Mouse (Mus musculus) gastrocnemius, postnatal 25 days (tissue): ENCODE data around the gene Specc1. TPM values are rescaled to one million over a fixed set of nuclear protein-coding genes. Genes with fewer than 3 reads are reported as not detected.
A peak's percentile ranks its signal among the peaks of the same experiment; 100 is the strongest.

Experiments
- DNase-seq: peaks from one replicate; pipeline ENCODE4 v3.0.0; 2022
- total RNA-seq, 2 experiments: library from RNA; stranded (reverse); gene quantifications; 1 replicate in 1 of 2; 2 replicates in 1 of 2; pipeline ENCODE4 v1.2.3; 2021

Specc1 gene
- total RNA-seq, 2 experiments from 2014 or later: 1.9 to 2.8 TPM

DNA sequence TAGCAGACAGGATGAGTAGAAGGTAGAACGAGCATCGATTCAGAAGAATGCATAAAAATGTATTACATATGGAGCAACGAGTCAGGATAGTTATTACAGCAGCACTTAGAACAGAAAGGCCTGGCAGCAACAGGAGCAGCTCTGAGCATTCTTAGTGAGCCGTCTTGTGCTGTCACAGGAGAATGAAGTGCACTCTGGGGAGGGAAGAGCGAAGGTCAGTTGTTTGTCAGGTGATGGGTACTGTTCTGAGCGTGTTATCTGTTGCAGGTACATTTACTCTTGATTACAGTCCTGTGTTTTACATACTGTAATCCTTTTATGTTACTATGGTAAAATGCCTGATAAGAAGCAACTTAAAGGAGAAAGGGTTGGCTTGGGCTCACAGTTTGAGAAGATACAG lies 224.2 kb downstream of the Specc1 start:
- DNase-seq: no peak

DNA sequence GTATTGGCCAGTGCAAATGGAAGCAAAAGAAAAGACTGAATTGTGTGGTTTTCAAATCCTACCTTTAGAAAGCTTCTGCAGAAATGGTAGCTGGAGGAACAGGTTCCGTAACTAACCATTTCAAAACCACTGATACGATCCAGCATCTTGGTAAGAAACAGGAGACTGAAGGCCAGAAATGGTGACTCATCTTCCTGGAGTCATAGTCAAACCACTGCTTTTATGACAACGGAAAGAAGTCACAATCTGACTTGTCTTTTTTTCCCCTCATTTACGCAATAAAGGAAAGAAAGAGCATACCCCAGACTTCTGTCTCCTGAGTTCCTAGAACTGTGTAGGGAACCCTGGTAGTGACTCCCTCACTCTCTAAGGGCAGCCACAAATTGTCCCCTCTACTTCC lies 228.3 kb downstream of the Specc1 start:
- DNase-seq: no peak

DNA sequence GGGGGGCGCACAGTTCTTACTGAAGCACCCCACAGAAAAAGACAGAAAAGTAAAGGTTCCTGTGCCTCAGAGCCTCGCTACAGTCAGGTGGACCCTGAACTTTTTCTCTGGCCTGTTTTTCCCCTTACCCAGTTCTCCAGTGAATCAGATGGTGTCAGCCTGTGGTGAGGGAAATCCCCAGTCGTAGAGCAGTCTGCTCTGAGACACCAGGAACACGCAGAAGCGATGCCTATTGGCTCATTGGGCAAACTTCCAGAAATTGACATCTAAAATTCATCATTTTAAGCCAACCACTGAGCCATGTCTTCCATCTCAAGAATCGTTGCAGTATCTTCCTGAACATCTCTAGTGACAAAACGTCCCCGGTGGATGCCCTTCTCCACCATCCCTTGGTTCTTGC lies 230.5 kb downstream of the Specc1 start:
- no peak for DNase-seq

DNA sequence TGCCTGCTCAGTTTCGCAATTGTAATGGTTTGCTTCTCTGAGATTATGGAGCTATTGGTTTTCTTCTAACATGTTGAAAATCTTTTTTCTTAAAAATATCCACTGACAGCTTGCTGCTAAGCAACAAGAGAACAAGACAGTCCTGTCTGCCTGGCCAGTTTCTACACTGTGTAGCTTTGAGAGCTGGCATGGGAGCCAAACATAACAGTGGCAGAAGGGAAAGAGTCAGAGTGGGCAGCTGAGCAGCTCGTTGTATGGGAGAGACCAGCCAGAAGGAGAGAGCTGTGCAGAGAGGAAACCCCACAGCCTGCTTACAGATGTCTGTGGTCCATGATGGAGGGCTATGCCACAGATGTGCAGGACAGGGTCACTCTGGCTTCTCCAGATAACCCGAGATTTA lies 235.5 kb downstream of the Specc1 start:
- DNase-seq: no peak

DNA sequence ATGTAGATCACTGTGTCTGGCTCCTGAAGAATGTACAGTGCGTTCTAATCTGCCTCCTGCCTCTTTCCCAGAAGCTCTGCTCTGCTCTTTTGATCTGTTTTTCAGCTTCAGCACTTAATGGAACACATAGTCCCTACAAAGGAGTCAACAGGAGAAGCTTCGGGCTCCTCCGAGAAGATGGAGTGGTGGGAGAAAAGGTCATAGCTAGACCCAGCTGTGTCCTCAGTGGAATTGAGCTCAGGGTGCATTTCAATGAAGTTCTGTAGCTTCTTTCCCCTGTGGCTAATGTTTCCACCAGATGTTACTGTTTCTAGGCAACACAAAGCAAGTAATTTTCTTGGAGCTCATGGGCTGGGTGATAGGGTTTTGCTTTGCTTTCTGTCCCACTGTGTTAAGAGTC lies 236.6 kb downstream of the Specc1 start:
- peak; percentile 11 for DNase-seq

DNA sequence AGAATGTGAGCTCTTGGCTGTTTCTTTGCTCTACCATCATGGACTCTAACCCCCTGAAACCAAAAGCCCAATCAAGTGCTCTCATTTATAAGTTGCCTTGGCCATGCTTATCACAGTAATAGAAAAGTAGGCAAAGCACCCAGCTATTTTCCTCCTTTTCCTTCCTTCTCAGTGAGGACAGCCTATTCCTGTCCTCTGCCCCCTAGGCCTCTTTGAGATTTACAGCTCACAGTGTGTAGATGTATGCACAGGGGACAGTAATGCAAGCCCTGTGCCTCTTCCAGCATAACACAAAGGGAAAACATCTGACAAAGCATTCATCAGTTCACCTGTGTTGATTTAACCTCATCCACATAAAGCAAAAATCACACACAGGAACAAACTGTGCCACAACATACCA lies 237.7 kb downstream of the Specc1 start:
- DNase-seq: no peak

DNA sequence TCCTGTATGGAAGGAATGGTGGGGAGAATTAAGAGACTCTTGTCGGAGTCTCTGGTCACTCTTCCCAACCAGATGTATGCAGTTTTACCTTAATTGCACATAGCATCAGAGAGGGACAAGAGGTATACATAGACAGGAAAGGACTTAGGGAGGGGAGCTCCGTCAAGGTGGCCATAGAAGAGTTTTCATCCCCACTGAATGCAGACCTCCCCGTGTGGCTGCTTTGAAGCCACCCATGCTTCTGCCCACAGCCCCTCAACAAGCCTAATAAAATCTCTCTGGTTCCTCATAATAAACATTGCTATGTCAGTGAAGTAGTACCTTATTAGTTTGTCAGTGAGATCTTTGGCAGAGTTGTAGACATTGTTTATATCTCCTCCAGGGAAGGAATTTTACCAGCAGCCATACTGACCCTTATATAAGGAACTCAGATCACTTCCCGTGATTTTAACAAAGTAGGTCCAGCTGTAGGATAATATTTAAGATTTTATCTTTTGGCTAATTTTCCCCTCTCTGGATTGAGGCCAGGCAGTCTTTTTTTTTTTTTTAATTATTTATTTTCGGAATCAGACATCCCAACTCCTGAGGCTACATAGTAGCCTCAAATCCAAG lies 244.4 kb downstream of the Specc1 start:
- DNase-seq: no peak

DNA sequence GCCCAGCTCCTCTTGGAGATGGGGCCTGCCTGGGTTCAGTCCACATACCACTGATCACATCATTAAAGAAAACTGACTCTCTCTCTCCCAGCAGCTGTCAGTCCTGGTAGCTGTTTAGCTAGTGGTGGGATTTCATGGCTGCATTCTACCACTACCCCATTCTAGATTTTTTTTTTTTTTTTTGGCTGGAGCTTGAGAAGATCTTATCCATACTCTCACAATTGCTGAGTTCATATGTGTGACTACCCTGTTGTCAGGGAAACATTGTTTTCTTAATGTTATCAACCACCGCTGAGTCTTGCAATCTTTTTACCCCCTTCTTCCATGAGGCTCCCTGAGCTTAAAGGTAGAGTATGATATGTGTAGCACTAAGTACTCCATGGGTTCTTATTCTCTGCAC lies 246.1 kb downstream of the Specc1 start:
- DNase-seq: no peak

DNA sequence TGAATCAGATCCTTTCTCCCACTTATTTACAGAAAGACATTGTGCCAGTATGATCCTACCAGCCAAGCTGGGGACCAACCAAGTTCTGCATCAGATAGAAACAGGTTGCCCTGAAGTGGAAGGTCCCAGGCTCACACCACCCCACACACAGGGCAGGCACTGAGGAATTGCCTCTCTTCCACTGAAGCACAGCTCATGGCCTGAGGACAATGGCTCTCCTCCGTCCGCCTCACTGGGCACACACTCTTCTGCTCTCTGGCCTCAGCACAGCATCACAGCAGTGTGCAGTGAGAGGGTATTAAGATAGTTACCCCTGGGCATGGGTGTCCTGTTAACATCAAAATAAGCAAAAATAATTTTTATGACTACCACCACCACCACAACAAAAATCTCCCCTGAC lies 252.5 kb downstream of the Specc1 start:
- DNase-seq: no peak

DNA sequence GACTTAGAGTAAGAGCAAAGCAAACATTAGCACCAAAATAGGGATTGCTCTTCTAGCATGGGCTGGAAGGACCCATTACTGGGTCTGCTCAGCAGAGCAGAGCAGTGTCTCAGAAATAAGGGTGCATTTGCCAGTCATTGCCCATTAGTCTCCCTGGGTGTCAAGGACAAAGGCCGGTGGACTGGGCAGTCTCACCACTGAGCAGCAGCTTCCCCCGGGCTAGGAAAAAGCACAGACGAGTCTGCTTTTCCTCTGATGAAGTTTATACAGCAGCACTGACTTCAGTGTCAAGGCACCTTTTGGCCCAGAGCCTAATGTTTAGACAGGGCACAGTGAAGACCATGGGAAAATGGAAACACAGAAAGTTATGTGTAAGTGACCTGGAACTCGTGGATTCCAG lies 253.3 kb downstream of the Specc1 start:
- DNase-seq: no peak

DNA sequence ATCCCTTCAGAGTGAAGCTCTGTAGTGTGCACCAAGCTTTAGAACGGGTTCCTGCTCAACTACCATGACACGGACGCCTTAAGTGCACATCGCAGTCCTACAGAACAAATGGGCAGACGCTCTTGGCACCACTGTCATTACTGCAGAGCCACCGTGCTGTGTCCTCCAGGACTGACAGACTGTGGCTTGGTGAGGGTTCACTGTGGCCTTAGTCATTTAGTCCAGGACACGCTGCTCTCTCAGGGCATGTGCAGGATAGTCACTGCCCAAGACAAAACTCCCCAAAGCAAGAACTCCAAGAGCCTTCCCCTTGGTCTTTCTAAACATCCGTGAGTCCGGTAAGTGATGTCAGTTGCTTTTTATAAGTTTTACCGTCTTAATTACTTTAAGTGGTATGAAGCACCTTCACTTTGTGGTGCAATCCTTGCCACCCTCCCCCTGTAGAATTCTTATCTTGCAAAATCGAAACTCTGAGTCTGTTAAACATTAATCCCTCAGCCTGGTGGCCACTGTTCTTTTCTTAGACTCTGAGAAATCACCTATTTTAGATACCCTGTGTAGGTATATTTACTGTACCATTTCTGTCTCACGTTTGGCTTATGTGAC lies 256.9 kb downstream of the Specc1 start:
- no peak for DNase-seq

DNA sequence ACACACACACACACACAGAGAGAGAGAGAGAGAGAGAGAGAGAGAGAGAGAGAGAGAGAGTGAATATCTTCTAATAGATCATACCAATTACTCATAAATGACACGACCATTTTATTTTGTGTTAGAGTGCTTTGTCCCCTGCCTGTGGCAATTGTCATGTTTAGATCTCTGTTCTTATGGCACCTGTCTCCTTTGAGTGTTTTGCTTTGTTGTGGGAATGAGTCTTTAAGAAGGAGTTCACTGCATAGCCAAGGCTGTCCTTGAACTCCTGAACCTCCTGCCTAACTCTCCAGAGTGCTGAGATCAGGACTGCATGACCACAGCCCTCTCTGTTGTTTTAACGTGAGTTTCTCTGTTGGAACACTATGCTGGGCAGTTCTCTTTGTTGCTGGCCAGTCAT lies 258.5 kb downstream of the Specc1 start:
- DNase-seq: no peak

DNA sequence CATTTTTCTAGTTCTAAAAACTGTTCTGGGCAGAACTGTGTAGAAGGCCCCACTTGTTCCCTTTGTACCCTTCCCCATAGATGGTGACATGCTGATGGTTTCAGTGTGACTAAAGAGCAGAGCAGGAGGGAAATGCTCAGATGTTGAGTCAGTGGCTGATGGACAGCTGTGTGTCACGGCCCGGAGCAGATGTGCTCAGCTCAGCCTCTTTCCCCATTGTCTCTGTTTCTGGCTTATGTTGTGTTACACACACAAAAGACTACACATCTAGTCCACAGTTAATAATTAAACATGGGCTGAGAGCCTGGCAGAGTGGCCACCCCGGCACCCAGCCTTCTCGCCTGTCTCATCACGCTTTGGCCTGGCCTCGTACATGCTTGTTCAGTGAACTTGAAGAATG lies 261.2 kb downstream of the Specc1 start:
- DNase-seq: no peak

DNA sequence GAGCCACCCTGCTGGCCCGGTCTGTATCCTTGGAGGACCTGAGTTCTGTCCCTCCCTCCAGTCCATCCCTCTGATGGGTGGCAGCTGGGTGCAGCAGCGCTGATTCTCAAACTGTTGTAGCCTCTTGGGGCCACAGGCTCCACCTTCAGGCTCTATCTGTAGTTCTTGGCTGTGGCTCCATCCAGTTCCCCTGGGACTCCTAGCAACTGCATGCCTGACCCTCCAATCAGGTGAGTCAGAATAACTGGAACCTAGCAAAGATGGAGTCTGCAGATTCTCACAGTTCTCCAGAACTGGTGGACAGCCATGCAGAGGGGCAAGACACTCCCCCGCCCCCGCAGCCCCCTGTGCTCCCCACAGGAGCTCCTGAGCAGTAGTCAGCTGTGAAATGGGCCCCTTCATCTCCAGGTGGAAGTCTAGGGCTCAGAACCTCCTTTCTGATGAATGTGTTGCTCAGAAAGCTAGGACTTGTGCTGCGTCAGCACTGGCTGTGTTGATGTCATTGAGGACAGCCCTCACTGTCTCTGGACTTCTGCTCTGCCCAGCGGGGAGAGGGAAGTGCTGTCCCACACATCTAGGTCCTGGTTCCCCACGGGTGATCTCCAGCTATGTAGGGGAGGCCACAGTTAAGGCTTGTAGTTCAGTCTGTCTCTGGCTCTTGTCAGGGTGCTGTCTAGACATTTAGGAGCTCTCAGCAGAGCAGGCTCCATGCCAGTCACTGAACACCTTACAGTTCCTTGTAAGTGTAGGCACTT lies 264.4 kb downstream of the Specc1 start:
- DNase-seq: peak; percentile 23

DNA sequence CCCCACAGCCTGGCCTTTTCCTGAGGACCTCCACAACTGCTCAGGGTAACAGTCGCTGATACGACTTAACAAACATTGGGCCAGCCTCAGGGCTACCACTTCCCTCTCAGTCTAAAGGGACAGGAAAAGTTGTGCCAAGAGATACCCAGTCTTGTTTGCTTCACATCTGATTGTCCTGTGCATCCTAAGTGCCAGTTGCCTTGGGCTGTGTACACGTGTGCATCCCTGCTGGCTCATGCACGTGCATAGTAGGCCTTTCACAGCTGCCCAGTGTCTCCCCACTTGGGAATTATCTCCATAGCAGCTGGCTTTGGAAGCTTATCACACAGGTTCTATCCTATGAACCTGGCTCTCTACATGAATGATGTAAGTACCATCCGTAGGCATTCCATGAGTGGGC lies 266.9 kb downstream of the Specc1 start:
- no peak for DNase-seq

DNA sequence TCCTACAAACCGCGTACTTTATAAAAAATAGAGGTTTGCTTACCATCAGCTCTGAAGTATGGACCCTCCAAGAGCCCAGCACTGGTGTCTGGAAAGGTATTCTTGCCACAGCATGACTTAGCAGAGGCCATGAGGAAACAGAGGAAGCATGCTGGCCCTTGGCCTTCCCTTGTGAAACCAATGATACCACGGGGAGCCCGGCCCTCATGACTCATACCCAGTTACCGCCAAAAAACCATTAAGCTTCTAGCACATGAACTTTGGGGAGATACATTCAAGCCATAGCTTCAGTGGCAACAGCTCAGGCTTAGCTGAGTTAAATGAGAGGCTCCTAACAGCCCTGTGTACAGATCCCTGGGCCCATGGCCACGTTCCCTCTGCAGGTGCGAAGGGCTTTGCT lies 267.4 kb downstream of the Specc1 start:
- DNase-seq: peak; percentile 50

DNA sequence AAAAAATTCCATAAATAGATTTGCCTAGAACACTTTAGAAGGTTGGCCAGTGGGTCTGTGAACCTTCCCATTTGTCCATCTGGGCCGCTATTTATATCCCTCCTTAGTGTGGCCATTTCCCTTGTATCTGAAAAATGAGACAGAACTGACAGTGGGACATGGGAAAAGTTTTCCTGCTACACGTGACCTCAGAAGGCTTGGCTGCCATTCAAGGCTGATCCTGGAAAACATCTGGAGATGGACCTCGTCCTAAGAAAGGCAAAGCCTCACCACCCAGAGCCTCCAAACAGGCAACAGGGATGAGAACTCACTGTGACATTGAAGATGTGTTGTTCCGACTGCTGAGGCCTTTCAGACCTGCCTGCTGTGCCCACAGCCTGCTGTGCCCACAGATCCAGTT lies 268.2 kb downstream of the Specc1 start:
- DNase-seq: peak; percentile 38

DNA sequence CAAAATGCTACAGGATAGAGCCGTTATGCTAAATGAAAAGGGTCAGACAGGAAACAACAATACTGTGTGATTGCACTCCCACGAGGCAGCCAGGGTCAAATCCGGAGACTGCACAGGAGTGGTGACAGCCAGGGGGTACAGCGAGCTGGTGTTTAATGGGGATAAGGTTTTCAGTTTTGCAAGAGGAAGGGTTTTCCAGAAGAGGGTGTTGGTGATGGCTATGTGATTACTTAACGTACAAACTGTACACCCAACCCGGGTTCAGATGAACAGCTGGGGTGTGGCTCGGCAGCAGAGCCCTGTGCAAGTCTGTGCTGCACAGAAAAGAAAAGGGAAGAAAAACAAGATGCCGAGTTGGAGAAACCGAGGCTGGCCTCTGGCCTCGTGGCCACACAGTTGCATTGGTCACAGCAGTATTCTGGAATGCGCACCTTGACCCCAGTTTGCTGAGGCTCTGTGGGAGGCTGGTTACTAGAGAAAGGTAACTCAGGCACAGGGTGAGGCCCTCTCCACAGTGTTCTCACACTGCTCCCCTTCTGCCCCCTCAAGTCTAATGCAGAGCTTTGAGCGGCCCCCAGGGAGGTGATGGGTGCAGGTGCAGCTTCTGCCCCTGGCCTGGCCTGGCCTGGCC lies 284.2 kb downstream of the Specc1 start:
- no peak for DNase-seq

DNA sequence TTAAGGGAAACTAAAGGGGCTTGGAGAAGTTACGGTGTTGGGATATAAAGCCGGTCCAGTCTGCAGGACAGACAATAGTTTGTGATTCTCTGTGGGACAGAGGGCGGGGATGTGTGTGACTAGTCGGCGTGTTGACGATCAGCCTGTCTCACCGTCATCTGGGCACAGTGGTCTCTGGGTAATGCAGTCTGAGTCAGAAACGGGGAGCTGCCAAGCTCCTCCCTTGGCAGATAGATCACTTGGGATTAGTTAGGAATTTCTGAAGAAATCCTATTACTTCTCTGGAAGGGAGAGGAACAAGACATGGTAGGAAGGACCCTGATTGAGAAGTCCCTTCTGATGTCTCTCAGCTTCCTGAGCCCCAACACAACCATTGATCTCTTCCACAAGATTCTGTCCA lies 287.3 kb downstream of the Specc1 start:
- DNase-seq: no peak

DNA sequence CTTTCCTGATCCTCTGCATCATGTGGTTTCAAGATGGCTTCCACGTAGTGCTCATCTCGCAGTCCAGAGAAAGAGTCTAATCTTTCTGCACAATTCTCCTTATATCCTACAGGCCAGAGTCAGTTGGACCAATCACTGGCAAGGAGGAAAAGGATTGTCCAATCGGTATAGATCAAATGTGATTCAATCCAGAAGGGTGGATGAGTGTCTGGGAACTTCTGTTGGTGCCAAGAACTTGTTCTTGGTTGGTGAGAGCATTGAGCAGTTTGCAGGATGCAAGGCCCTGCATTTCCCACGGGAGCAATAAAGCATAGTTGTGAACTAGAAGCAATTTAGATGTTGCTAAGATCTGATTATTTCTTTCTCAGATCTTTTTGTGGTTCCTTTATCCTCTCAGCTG lies 287.9 kb downstream of the Specc1 start:
- no peak for DNase-seq

DNA sequence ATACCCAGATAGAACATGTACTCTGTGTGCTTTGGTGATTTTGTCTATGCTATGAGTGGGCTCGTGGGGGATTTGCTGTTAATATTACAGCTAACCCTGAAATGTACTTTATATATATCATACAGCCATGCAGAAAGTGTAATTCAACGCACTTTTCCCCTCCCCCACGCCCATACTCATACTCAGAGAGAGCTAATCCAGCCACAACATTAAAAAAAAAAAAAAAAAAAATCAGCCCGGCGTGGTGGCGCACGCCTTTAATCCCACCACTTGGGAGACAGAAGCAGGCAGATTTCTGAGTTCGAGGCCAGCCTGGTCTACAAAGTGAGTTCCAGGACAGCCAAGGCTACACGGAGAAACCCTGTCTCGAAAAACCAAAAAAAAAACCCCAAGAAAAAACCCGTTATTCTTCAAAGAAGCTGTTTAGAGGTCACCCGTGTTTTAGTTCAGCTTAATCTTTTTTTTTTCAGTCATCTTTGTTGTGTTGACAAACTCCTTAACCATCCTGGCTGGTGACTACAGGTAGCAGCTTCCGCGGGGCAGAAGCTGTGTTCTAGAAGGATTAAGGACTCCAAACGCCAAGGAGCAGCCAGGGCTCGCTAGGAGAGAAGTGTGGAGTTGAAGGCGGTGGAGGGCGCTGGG lies 291.3 kb downstream of the Specc1 start:
- no peak for DNase-seq

DNA sequence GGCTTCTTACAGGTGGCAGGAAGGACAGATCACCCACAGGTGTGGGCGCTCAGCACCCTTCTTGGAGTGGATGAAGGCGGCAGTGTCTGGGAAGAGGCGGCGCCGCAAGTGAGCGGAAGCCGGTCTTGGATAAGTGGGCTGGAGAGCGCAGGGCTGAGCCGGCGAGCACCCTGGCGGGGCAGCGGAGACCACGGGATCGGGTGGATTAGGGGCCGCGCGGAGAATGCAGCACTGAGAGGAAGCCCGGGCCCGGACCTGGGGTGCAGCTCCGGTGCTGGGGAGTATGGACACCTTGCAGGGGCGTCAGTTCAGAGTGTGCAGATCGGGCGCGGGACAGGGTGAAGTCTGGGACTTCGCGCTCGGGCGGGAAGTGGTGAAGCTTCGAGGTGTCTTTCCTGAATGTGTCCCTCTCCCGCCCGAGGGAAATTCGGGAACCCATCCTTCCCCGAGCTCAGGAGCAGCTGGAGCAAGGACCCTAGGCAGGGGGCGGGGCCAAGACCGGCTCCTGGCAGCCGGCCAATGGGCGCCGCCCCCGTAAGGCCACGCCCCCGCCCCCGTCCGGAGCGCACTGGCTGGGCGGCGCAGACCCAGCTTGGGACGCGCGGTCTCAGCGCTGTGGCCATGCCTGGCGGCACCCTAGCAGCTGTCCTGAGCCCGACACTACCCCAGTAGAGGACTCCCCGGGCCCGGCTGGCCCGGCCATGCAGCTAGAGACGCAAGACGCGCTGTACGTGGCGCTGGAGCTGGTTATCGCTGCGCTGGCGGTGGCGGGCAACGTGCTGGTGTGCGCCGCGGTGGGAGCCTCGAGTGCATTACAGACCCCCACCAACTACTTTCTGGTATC lies 292.1 kb downstream of the Specc1 start, which contains the start of gene Adora2b:
Gene Adora2b (plus strand): TSS at position 584 of the 844 bp plus-strand sequence.
- DNase-seq: peak; percentile 69
